Mouse (Mus musculus) cortical plate, adult 2 months (tissue): Measurements from ENCODE around the gene Zdhhc18. TPM values are rescaled to one million over a fixed set of nuclear protein-coding genes. Genes with fewer than 3 reads are reported as not detected.

Experiments used
- H3K27ac ChIP-seq: fragments of 200-500 bp; 2 replicates; pipeline ENCODE4 v1.5.1; 2012; ENCODE audit warnings: low read length, control low read depth, inconsistent platforms; ENCODE audit not compliant: insufficient read depth
- H3K4me1 ChIP-seq: fragments of 200-500 bp; 2 replicates; pipeline ENCODE4 v1.6.1; 2011; ENCODE audit warnings: low read length; ENCODE audit not compliant: control insufficient read depth, insufficient read depth
- H3K4me3 ChIP-seq: fragments of 200-500 bp; 2 replicates; pipeline ENCODE4 v1.5.1; 2011; ENCODE audit warnings: mild to moderate bottlenecking, low read length, control low read depth; ENCODE audit not compliant: insufficient read depth
- CTCF ChIP-seq: fragments of 200-500 bp; IDR thresholded peaks from 2 replicates; pipeline ENCODE4 v1.5.1; 2011; ENCODE audit warnings: mild to moderate bottlenecking, control low read depth, low read length; ENCODE audit not compliant: insufficient read depth; ENCODE audit errors: extremely low read depth
- POLR2A ChIP-seq: fragments of 200-500 bp; IDR thresholded peaks from 2 replicates; pipeline ENCODE4 v1.6.1; 2011; ENCODE audit warnings: mild to moderate bottlenecking, low read length, control low read depth; ENCODE audit not compliant: insufficient read depth; ENCODE audit errors: extremely low read depth
- polyA plus RNA-seq: library from polyadenylated mRNA; depleted of rRNA; stranded (reverse); fragments of >200 nt; gene quantifications from 2 replicates; pipeline ENCODE4 v1.2.3, GENCODE M21; 2012; rRNA removed

Zdhhc18 gene
- polyA plus RNA-seq, 1 experiment, result 38.4 TPM

DNA sequence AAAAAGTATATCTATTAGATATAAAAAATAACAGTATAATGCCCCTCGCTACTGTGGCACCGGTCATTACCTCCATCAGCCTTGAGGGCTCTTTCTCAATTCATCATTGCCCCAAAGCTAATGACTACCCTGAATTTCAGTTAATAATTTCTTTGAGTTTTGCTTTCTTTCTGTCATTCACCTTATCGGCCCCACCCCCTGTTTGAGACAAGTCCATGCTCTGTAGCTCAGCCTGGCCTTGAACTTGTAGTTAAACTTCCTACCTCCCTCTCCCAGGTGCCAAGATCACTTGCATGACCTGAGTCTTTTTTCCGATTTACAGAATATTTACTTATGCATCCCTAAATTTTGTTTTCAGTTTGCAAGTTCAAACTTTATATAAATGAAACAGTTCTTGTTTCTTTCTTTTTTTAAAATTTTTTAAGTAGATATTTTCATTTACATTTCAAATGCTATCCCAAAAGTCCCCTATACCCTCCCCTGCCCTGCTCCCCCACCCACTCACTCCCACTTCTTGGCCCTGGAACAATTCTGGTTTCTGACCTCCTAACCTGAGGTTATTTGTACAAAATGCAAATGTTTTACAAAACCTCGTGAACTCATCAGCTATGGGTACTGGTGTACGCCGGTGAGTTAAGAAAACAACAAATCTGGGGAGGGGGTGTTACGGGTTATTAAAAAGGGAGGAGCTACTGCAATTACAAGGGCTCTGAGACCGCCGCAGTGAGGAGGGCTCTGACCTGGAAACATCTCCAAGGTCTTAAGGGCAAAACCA lies 80.5 kb downstream of the Zdhhc18 start:
- no peaks in the 10 kb centered on the region for H3K4me1 ChIP-seq
- no peak overlapping the region for H3K27ac ChIP-seq
- TF ChIP-seq POLR2A (no peak), CTCF (no peak)
- H3K4me3 ChIP-seq, result no peak overlapping the region

DNA sequence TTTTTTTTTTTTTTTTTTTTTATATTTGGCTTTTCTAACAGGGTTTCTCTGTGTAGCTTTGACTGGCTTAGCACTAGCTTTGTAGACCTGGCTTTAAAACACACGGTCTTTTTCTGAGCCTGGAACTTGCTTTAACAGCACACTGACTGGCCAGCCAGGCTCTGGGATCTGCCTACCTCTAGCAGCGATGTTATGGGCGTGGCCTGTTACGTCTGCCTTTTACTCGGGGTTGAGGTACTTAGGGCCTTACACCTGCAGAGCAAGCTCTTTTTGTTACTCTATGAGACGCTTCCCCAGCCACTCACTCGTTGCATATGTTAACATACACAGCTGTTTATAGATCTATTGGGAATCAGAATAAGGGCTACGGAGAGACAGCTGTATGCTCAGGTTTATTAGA lies 82.7 kb downstream of the Zdhhc18 start:
- Histone ChIP-seq H3K27ac (no peak overlapping the region), H3K4me1 (no peaks in the 10 kb centered on the region), H3K4me3 (no peak overlapping the region)
- TF ChIP-seq POLR2A, result no peak
- TF ChIP-seq CTCF, result no peak

DNA sequence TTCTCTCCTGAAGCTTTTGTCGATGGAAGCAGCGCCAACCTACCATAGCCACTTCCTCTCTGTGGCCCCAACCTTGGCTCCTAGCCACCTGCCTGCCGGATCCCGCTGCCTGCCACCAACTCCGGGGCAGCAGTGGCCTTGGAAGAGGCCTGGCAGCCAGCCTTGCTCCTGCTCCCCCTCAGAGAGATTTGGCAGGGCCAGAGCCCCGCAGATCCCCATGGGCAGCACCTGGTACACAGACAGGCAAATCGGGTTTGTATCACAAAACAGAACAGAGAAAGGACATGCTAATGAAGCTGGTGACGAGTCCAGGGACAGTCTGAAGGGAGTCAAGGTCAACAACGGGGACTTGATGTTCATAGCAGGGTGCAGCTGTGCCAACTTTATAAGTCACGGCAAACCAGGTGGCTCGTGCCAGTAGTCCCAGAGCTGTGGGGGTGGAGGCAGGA lies 86.8 kb downstream of the Zdhhc18 start:
- no peak overlapping the region for H3K4me3 ChIP-seq
- H3K27ac ChIP-seq, result no peak overlapping the region

DNA sequence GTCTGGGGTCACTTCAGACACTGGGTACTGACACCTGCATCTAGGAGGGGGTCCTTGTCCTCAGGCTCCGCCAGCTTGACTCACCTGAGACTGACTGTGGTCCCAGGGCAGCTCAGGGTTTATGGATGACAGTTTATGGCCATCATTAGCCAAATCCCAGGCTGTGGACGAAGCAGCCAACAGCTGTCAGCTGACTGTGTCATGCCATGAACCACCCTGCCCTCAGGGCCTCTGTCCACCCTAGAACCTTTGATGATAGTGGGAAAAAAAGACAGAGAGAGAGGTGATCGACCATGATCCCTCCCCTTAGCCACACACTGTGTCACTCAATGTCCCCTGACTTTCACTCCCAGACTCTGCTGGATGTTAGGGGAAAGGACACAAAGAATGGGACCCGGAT lies 88.3 kb downstream of the Zdhhc18 start:
- no peak for TF ChIP-seq CTCF
- no peak for TF ChIP-seq POLR2A
- no peak overlapping the region for H3K4me3 ChIP-seq
- no peak overlapping the region for H3K27ac ChIP-seq
- no peaks in the 10 kb centered on the region for H3K4me1 ChIP-seq

More for the DNA sequence above, 86.8 kb downstream of the Zdhhc18 start:
- TF ChIP-seq POLR2A (no peak), CTCF (no peak)
- H3K4me1 ChIP-seq, result no peaks in the 10 kb centered on the region

DNA sequence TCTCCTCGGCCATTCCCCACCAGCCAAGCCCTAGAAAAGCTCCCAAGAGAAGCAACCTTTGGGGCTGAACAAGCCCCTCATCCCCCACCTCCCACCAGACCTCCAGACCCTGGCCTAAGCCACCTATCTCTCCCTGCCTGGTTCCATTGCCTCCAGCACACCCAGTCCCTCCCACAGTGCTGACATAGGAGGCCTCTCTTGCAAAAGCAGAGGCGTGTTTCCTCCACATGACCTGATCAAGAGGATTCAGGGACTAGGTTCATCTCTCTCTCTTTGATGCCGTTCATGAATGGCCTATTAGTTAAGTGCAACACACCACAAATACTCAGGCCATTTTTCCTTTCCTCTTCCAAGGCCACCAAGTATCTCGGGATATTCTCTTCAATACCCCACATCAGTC lies 90.1 kb downstream of the Zdhhc18 start:
- H3K4me3 ChIP-seq, result no peak overlapping the region
- TF ChIP-seq CTCF (no peak), POLR2A (no peak)
- no peaks in the 10 kb centered on the region for H3K4me1 ChIP-seq
- no peak overlapping the region for H3K27ac ChIP-seq

DNA sequence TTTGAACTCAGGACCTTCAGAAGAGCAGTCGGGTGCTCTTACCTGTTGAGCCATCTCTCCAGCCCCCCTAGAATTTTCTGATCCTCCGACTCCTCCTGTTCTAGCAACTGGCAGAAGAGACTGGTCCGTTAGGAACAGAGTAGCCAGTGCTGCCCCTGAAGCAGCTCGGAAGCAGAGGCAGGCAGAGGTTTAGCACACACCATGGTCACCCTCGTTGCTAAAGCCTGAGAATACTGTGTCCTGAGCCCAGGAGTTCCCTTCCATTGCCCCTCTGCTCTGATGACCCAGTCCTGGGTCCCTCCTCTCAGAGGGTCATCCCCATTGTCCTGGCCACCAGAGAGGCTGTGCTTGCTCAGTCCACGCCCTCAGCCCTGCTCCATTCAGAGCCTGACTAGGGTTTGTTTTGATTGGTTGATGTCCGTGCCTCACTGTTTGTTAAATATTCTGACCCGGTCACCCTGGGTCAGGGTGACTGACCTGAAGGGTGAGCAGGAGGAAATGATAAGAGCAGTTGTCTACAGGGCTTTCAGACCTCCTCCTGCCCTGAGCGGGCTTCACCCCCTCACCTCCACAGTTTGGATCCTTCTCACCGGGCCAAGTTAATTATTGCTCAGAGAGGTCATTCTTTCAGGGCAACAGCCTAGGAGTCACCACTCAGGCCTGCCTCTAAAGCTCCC lies 92.8 kb downstream of the Zdhhc18 start:
- Histone ChIP-seq H3K4me1 (no peaks in the 10 kb centered on the region), H3K27ac (no peak overlapping the region), H3K4me3 (no peak overlapping the region)
- TF ChIP-seq POLR2A, result no peak
- no peak for TF ChIP-seq CTCF

Other genes starting within 250 kb of the Zdhhc18 start
- gene Tent5b, start 170.0 kb downstream of the Zdhhc18 start, polyA plus RNA-seq, result 0.04 and 0.06 TPM in 2 replicates
- gene Trnp1, start 151.6 kb downstream of the Zdhhc18 start, polyA plus RNA-seq, result 119 and 128 TPM in 2 replicates
- 0.08 and 0.13 TPM in 2 replicates for gene Kdf1, start 131.2 kb downstream of the Zdhhc18 start, polyA plus RNA-seq
- 184 and 202 TPM in 2 replicates for gene Nudc, start 104.2 kb downstream of the Zdhhc18 start, polyA plus RNA-seq
- not detected in 2 replicates for gene Nr0b2, start 96.8 kb downstream of the Zdhhc18 start, polyA plus RNA-seq
- gene Gpatch3, start 75.4 kb downstream of the Zdhhc18 start, polyA plus RNA-seq, result 6.3 and 7.6 TPM in 2 replicates
- gene Gpn2, start 65.8 kb downstream of the Zdhhc18 start, polyA plus RNA-seq, result 19.4 and 22.2 TPM in 2 replicates
- 2.1 and 2.6 TPM in 2 replicates for gene Sfn, start 48.0 kb downstream of the Zdhhc18 start, polyA plus RNA-seq
- gene Pigv, start 22.5 kb upstream of the Zdhhc18 start, polyA plus RNA-seq, result 6.6 and 7.4 TPM in 2 replicates
- 44.3 and 45.1 TPM in 2 replicates for gene Arid1a, start 106.6 kb upstream of the Zdhhc18 start, polyA plus RNA-seq
- gene Rps6ka1, start 237.6 kb upstream of the Zdhhc18 start, polyA plus RNA-seq, result 13.2 and 13.3 TPM in 2 replicates